Mouse (Mus musculus) cortical plate, adult 2 months (tissue): ENCODE results near the gene Tet2.

Source experiments
- CTCF ChIP-seq: fragments of 200-500 bp; IDR thresholded peaks from 2 replicates; pipeline ENCODE4 v1.5.1; 2011; ENCODE audit warnings: mild to moderate bottlenecking, control low read depth, low read length; ENCODE audit not compliant: insufficient read depth; ENCODE audit errors: extremely low read depth
- POLR2A ChIP-seq: fragments of 200-500 bp; IDR thresholded peaks from 2 replicates; pipeline ENCODE4 v1.6.1; 2011; ENCODE audit warnings: mild to moderate bottlenecking, low read length, control low read depth; ENCODE audit not compliant: insufficient read depth; ENCODE audit errors: extremely low read depth

- no peak for TF ChIP-seq POLR2A
- TF ChIP-seq CTCF: no peak
Observed at GRCm38 (mm10) chr3:133518116-133518515, 26.8 kb downstream of the Tet2 start.
